Mouse (Mus musculus): ENCODE data around the gene Cdh8.

GRCm38 (mm10) chr8:99040423-99040822 is 375.8 kb downstream of the Cdh8 start:
- TF ChIP-seq CTCF (IDR thresholded peaks at IDR 0.05; ENCODE audit: low read depth, low read length) (no peak), POLR2A (IDR thresholded peaks at IDR 0.05; ENCODE audit: borderline replicate concordance, low read depth, low read length) (no peak)

Measured in bone marrow macrophage, adult 2 months (primary cell).